Mouse (Mus musculus): Measurements from ENCODE around the gene Alk.
A peak's percentile ranks its signal among the peaks of the same experiment; 100 is the strongest.

Gene Alk

GRCm38 (mm10) chr17:72021733-72022669 lies 582.4 kb downstream of the Alk start:
- DNase-seq (ENCODE audit: low spot score in 2 of 2) = no peak

GRCm38 (mm10) chr17:72017329-72017728 lies 587.1 kb downstream of the Alk start:
- DNase-seq (ENCODE audit: low spot score in 2 of 2) = no peak

- DNase-seq (ENCODE audit: low spot score in 2 of 2) = no peak
These were observed 589.2 kb downstream of the Alk start for GRCm38 (mm10) chr17:72015253-72015652.

- no peak for DNase-seq (ENCODE audit: low spot score in 2 of 2)
These were observed 591.7 kb downstream of the Alk start for GRCm38 (mm10) chr17:72012775-72013174.

GRCm38 (mm10) chr17:72009836-72010235 lies 594.6 kb downstream of the Alk start:
- no peak for DNase-seq (ENCODE audit: low spot score in 2 of 2)

GRCm38 (mm10) chr17:72008389-72008788 lies 596.0 kb downstream of the Alk start:
- peak in 1 of 2 experiments; percentile 32 for DNase-seq (ENCODE audit: low spot score in 2 of 2)

- no peak for DNase-seq (ENCODE audit: low spot score in 2 of 2)
These were observed 599.1 kb downstream of the Alk start for GRCm38 (mm10) chr17:72005365-72005764.

GRCm38 (mm10) chr17:71999527-72000482 lies 604.6 kb downstream of the Alk start:
- no peak for DNase-seq (ENCODE audit: low spot score in 2 of 2)

- no peak for DNase-seq (ENCODE audit: low spot score in 2 of 2)
These were observed 606.7 kb downstream of the Alk start for GRCm38 (mm10) chr17:71997680-71998079.

- DNase-seq (ENCODE audit: low spot score in 2 of 2) = no peak
These were observed 608.9 kb downstream of the Alk start for GRCm38 (mm10) chr17:71995539-71995938.

GRCm38 (mm10) chr17:71994144-71994543 lies 610.3 kb downstream of the Alk start:
- DNase-seq (ENCODE audit: low spot score in 2 of 2) = no peak

- DNase-seq (ENCODE audit: low spot score in 2 of 2) = no peak
These were observed 611.4 kb downstream of the Alk start for GRCm38 (mm10) chr17:71993011-71993410.

- DNase-seq (ENCODE audit: low spot score in 2 of 2) = no peak
These were observed 613.2 kb downstream of the Alk start for GRCm38 (mm10) chr17:71991260-71991659.

- DNase-seq (ENCODE audit: low spot score in 2 of 2) = no peak
These were observed 614.2 kb downstream of the Alk start for GRCm38 (mm10) chr17:71990176-71990720.

GRCm38 (mm10) chr17:71988736-71989569 lies 615.5 kb downstream of the Alk start:
- DNase-seq (ENCODE audit: low spot score in 2 of 2) = peak in 1 of 2 experiments; percentile 51

GRCm38 (mm10) chr17:71986998-71987397 lies 617.4 kb downstream of the Alk start:
- no peak for DNase-seq (ENCODE audit: low spot score in 2 of 2)

GRCm38 (mm10) chr17:71986456-71986855 lies 618.0 kb downstream of the Alk start:
- no peak for DNase-seq (ENCODE audit: low spot score in 2 of 2)

GRCm38 (mm10) chr17:71981177-71981576 lies 623.2 kb downstream of the Alk start:
- no peak for DNase-seq (ENCODE audit: low spot score in 2 of 2)

- DNase-seq (ENCODE audit: low spot score in 2 of 2) = no peak
These were observed 623.8 kb downstream of the Alk start for GRCm38 (mm10) chr17:71980518-71981145.

- no peak for DNase-seq (ENCODE audit: low spot score in 2 of 2)
These were observed 625.3 kb downstream of the Alk start for GRCm38 (mm10) chr17:71979137-71979536.

GRCm38 (mm10) chr17:71976661-71977060 lies 627.8 kb downstream of the Alk start:
- no peak for DNase-seq (ENCODE audit: low spot score in 2 of 2)

All from spleen, postnatal 4 days (tissue).